Mouse (Mus musculus) ES-E14 (cell line): ENCODE data around the gene Pou2f3. TPM values are rescaled to one million over a fixed set of nuclear protein-coding genes. Genes with fewer than 3 reads are reported as not detected.

Source experiments
- DNase-seq: peaks from one replicate; pipeline ENCODE4 v3.0.0-alpha.2; 2013; ENCODE audit warnings: low read depth, low spot score
- H3K27ac ChIP-seq: 2 replicates; pipeline ENCODE4 v1.5.1; 2012; ENCODE audit warnings: low read depth, mild to moderate bottlenecking, low read length, moderate library complexity, mixed read lengths; ENCODE audit not compliant: poor library complexity, insufficient read depth, severe bottlenecking
- H3K36me3 ChIP-seq: 2 replicates; pipeline ENCODE4 v1.6.1; 2012; ENCODE audit warnings: mild to moderate bottlenecking, low read length, moderate library complexity, mixed read lengths; ENCODE audit not compliant: control insufficient read depth, poor library complexity, insufficient read depth, severe bottlenecking
- H3K4me1 ChIP-seq, 2 experiments: fragments of 150-350 bp in 1 of 2; sonication (generic) in 1 of 2; 2 replicates each; pipeline ENCODE4 v1.6.1; 2012; ENCODE audit warnings: low read length in 2 of 2, mild to moderate bottlenecking in 1 of 2, mixed read lengths in 1 of 2; ENCODE audit not compliant: control insufficient read depth in 2 of 2, insufficient read depth in 2 of 2, poor library complexity in 1 of 2
- H3K4me3 ChIP-seq, 2 experiments: fragments of 150-350 bp in 1 of 2; sonication (generic) in 1 of 2; 2 replicates each; pipeline ENCODE4 v1.5.1; 2012; ENCODE audit warnings: low read length in 2 of 2, low read depth in 1 of 2, mild to moderate bottlenecking in 1 of 2, mixed read lengths in 1 of 2; ENCODE audit not compliant: insufficient read depth in 1 of 2, poor library complexity in 1 of 2, severe bottlenecking in 1 of 2
- H3K9ac ChIP-seq: 2 replicates; pipeline ENCODE4 v1.6.1; 2012; ENCODE audit warnings: low read depth, mild to moderate bottlenecking, low read length, mixed read lengths; ENCODE audit not compliant: poor library complexity, insufficient read depth, severe bottlenecking
- H3K9me3 ChIP-seq: fragments of 150-350 bp; sonication (generic); 2 replicates; pipeline ENCODE4 v1.6.1; 2012; ENCODE audit warnings: low read depth, mild to moderate bottlenecking, low read length; ENCODE audit not compliant: control insufficient read depth, insufficient read depth
- CHD2 ChIP-seq: IDR thresholded peaks from 2 replicates; pipeline ENCODE4 v1.6.1; 2014; ENCODE audit warnings: mild to moderate bottlenecking, low read depth, low read length, inconsistent platforms
- HCFC1 ChIP-seq: IDR thresholded peaks from 2 replicates; pipeline ENCODE4 v1.6.1; 2012; ENCODE audit warnings: low read length, inconsistent platforms, borderline replicate concordance; ENCODE audit not compliant: insufficient read depth
- MAFK ChIP-seq: IDR thresholded peaks from 2 replicates; pipeline ENCODE4 v1.6.1; 2014; ENCODE audit warnings: mild to moderate bottlenecking, low read depth, low read length, inconsistent platforms; ENCODE audit not compliant: insufficient read depth
- ZC3H11A ChIP-seq: IDR thresholded peaks from 2 replicates; pipeline ENCODE4 v1.6.1; 2012; ENCODE audit warnings: low read depth, mild to moderate bottlenecking, inconsistent platforms, low read length, borderline replicate concordance
- ZNF384 ChIP-seq: IDR thresholded peaks from 2 replicates; pipeline ENCODE4 v1.6.1; 2012; ENCODE audit warnings: low read depth, low read length, inconsistent platforms
- in situ Hi-C, 2 experiments: fragments of 600-800 bp; cut with MboI; formaldehyde crosslinking; loops; one replicate each; pipeline ENCODE4 v1.15.1; 2025; ENCODE audit warnings: low sequenced_read_pairs in 2 of 2, inconsistent platforms in 1 of 2; ENCODE audit not compliant: unreplicated experiment in 2 of 2
- total RNA-seq: library from RNA; depleted of rRNA; stranded (reverse); fragments of 300-350 nt; gene quantifications from 2 replicates; pipeline ENCODE4 v1.2.3, GENCODE M21; 2012

Pou2f3 gene
- total RNA-seq, 1 experiment = 1.5 TPM

GRCm38 (mm10) chr9:43200212-43200611 is 10.0 kb downstream of the Pou2f3 start:
- H3K4me1 ChIP-seq = peaks cover 2 to 6% of the 10 kb centered on the region in 2 experiments; a peak in 1 of 4 replicates
- H3K4me3 ChIP-seq = peak overlapping the region in 1 of 2 experiments; percentile 16; a peak in 1 of 4 replicates
- DNase-seq = no peak
- H3K36me3 ChIP-seq = no peaks in the 10 kb centered on the region
- H3K9ac ChIP-seq = no peak overlapping the region
- H3K27ac ChIP-seq = no peak overlapping the region
- H3K9me3 ChIP-seq = no peaks in the 10 kb centered on the region
- in situ Hi-C loops = loop anchor here in 1 of 2 experiments (10.0 kb wide), 1 partner anchor 55 kb away; no protein-coding TSS in a partner anchor
- TF ChIP-seq HCFC1 = no peak
- no peak for TF ChIP-seq MAFK
- no peak for TF ChIP-seq ZC3H11A
- no peak for TF ChIP-seq ZNF384
- TF ChIP-seq CHD2 = no peak

- Histone ChIP-seq H3K9me3 (no peaks in the 10 kb centered on the region), H3K36me3 (no peaks in the 10 kb centered on the region), H3K27ac (no peak overlapping the region), H3K4me1 (peaks cover 10 to 19% of the 10 kb centered on the region in 2 experiments), H3K4me3 (no peak overlapping the region), H3K9ac (no peak overlapping the region)
- in situ Hi-C loops = no loop called here
- no peak for TF ChIP-seq CHD2
- no peak for TF ChIP-seq HCFC1
- TF ChIP-seq MAFK = no peak
- no peak for TF ChIP-seq ZC3H11A
- TF ChIP-seq ZNF384 = no peak
- no peak for DNase-seq
Observed at GRCm38 (mm10) chr9:43194001-43194400, 16.2 kb downstream of the Pou2f3 start.

DNA sequence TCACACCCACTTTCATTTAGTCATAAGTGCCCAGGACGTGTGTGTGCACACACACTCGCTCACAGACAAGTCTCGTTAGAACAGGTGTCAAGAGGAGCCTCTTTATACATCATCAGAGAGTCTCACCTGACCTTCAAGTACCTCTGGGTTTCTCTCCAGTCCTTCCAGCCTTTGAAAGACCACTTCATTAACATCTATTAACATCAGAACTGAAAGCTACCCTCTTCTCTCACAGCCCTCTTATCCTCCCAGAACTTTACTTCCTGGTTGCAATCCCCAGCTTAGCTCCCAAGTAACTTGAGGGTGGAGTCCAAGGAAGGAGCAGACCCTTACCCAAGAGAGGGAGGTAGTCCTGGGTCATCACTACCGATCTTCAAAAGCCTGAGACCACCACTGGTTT is 18.6 kb downstream of the Pou2f3 start:
- H3K36me3 ChIP-seq = no peaks in the 10 kb centered on the region
- H3K9me3 ChIP-seq = no peaks in the 10 kb centered on the region
- in situ Hi-C loops = no loop called here
- DNase-seq = no peak
- H3K4me3 ChIP-seq = no peak overlapping the region
- TF ChIP-seq CHD2 = no peak
- no peak overlapping the region for H3K27ac ChIP-seq
- H3K4me1 ChIP-seq = peaks cover 14 to 28% of the 10 kb centered on the region in 2 experiments
- H3K9ac ChIP-seq = no peak overlapping the region

DNA sequence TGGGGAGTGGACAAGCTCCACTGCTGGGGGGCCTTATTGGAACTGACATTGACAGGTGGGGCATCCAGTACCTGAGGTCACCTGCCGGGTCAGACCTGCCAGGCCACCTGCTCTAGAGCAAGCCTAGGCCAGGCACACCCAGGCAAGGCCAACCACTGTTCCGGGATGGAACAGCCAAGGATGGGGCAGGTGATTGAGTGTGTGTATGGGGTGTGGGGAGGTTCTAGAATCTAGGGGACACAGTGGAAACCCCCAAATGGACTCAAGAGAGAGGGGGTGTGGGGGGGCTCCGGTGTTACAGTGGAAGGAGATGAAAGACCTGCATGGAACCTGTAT is 21.2 kb downstream of the Pou2f3 start:
- H3K4me3 ChIP-seq = no peak overlapping the region
- TF ChIP-seq MAFK (no peak), CHD2 (no peak), HCFC1 (no peak), ZNF384 (no peak), ZC3H11A (no peak)
- H3K36me3 ChIP-seq = no peaks in the 10 kb centered on the region
- peaks cover 14 to 27% of the 10 kb centered on the region in 2 experiments for H3K4me1 ChIP-seq
- H3K27ac ChIP-seq = no peak overlapping the region
- no peaks in the 10 kb centered on the region for H3K9me3 ChIP-seq
- in situ Hi-C loops = no loop called here
- H3K9ac ChIP-seq = no peak overlapping the region
- no peak for DNase-seq

- Histone ChIP-seq H3K4me3 (no peak overlapping the region), H3K36me3 (no peaks in the 10 kb centered on the region), H3K9me3 (no peaks in the 10 kb centered on the region), H3K27ac (no peak overlapping the region), H3K9ac (no peak overlapping the region), H3K4me1 (peaks cover 12 to 25% of the 10 kb centered on the region in 2 experiments)
- in situ Hi-C loops = no loop called here
- no peak for TF ChIP-seq ZNF384
- TF ChIP-seq CHD2 = no peak
- no peak for TF ChIP-seq MAFK
- no peak for TF ChIP-seq HCFC1
- TF ChIP-seq ZC3H11A = no peak
- no peak for DNase-seq
Observed at GRCm38 (mm10) chr9:43188309-43189020, 21.7 kb downstream of the Pou2f3 start.
